Mouse (Mus musculus) embryonic fibroblast, embryonic 13.5 days (primary cell): ENCODE results near the gene Dapp1.

Source experiments
- CTCF ChIP-seq: IDR thresholded peaks from 2 replicates; pipeline ENCODE4 v1.5.1; 2011; ENCODE audit warnings: mild to moderate bottlenecking, control low read depth, low read length, moderate library complexity, borderline replicate concordance; ENCODE audit not compliant: insufficient read depth
- POLR2A ChIP-seq: IDR thresholded peaks from 2 replicates; pipeline ENCODE4 v1.6.1; 2011; ENCODE audit warnings: low read depth, mild to moderate bottlenecking, control low read depth, low read length, moderate library complexity

DNA sequence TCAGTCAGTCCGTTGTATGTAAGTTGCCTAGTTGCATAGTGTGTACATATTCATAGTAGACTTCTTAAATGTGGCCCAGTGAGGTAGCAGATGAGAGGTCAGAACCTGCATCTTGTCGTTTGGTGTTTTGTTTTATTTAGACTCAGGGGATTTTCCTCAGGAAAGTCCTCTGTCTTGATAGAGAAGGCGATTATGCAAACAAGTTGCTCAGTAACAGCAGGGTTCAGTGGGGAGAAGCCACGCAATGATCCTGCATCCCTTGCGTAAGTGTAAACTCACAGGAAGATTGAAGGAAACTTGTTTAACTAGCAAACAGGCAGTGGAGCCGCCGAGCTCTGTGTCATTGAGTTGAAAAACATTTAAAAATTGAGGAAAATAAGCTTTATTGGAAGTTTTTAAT lies 93.4 kb downstream of the Dapp1 start:
- no peak for TF ChIP-seq CTCF
- TF ChIP-seq POLR2A = no peak
